Mouse (Mus musculus) left cerebral cortex, adult 18-20 months (tissue): ENCODE data around the gene Fam81b. TPM values are rescaled to one million over a fixed set of nuclear protein-coding genes. Genes with fewer than 3 reads are reported as not detected.

ENCODE experiments used
- DNase-seq, 2 experiments: peaks; one replicate each; pipeline ENCODE4 v3.0.0; 2021 to 2022; ENCODE audit warnings: low spot score in 2 of 2, mixed read lengths in 1 of 2
- microRNA-seq, 2 experiments: library from miRNA; unstranded; fragments of <30 nt; microRNA quantifications; one replicate each; pipeline ENCODE4 v1.2.0; 2021
- total RNA-seq, 2 experiments: library from RNA; stranded (reverse); gene quantifications; 2 replicates each; pipeline ENCODE4 v1.2.3; 2021

The Fam81b gene
- total RNA-seq, 2 experiments from 2014 or later: 0.12 TPM; not detected in 1

DNA sequence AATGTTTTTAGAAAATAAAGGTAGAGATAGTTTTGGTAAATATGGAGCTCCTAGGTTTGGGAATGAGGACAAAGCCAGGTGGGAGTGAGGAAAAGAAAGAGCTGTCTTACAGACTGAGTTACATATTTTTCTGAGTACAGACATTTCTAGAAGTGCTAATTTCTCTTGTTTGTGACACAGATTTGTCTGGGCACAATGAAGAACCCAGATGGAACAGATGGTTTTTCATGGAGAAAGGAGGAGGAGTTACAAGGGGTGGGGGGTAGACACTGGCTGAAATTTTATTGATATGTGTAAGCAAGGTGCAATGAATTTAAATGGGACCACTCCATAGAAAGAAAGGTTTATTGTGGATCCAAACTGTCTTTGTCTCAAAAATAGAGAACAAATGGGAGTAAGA is 109.9 kb downstream of the Fam81b start:
- no peak for DNase-seq

DNA sequence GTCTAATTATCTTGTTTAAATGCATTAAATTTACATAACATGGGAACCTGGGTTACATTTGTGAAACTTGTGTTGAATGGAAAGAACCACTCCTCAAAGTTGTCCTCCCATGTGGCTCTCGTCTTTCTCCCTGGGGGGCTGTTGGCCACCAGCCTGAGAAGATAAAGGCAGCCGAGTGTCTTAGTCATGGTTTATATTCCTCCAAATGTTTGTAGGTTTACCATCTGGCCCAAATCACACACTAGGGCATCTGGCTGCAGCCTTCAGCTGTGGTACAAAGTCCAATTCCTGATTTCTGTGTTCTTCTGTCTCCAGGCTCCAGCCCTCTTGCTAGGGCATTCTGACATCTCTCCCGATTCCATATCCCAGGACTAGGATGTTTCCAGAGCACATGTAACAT is 114.6 kb downstream of the Fam81b start:
- peak in 1 of 2 experiments; percentile 30 for DNase-seq

DNA sequence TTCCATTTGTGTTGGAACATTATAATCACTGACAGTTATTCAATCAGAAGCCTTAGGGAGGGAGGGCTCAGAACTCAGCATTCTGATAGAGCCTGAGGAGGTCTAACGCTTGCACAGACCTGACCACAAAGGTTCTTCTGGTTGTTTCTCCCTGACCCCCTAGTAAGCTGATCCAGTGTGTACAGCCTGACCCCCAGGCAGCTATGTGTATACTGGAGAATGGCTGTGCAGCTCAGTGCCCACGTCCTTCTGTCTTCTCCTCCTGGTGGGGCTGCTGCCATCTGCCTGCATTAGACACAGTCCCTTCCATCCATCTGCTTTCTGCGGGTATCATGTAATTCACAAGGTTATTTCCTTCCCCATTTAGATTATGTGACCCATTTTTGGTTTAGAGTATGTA is 115.7 kb downstream of the Fam81b start:
- DNase-seq: peak; percentile 41 to 47

GRCm38 (mm10) chr13:76187651-76188050 is 117.2 kb downstream of the Fam81b start:
- no peak for DNase-seq

- no peak for DNase-seq
Measured at GRCm38 (mm10) chr13:76178700-76179099, 126.2 kb downstream of the Fam81b start.

DNA sequence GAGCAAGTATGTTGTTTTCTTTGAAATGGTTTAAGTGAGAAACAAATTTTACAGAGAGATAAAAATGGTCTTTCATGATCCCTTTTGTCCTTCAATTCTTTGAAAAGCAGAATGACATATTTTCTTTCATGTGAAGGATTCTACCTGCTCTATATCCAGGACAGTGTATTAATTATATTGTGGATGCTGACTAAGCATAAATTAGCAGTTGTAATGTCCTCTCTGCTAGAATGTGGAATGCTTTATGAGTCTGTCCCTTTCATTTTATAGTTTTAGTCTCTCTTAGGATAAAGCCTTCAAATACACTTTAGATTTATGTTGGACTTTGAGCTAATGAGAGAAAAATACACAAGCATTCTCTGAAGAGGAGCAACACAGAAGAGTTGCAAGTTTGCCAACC is 130.6 kb downstream of the Fam81b start:
- no peak for DNase-seq

- DNase-seq: no peak
Measured at GRCm38 (mm10) chr13:76160587-76160986, 144.3 kb downstream of the Fam81b start.

DNA sequence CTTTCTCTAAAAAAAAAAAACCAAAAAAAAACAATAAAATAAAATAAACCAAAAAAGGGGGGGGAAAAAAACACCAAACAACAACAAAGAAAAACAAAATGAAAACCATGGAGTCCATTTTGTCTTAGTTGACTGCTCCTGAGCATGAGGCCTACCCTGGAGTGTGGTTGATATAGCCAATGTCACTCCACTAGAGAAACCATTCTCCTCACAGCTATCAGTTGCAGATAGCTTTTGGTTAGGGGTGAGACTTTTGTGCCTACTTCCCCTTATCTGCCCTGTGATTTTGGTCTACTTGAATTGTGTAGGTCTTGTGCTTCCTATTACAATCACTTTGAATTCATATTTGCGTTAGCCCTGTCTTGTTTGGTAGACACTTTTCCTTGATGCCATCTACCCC is 147.4 kb downstream of the Fam81b start:
- no peak for DNase-seq

GRCm38 (mm10) chr13:76157099-76157498 is 147.8 kb downstream of the Fam81b start:
- DNase-seq: no peak

Small RNAs within 50 kb of the gene (microRNA-seq; reads per million reads assigned to microRNA genes)
- 0 reads per million in 2 experiments for gene Gm24025

Other genes with a start within 250 kb of the Fam81b start
- gene Gpr150, start 248.1 kb downstream of the Fam81b start, total RNA-seq: 1 to 10 TPM; 4.9 to 5.4 TPM
- 1 to 10 TPM; 4.3 to 6.2 TPM for gene Arsk, start 206.4 kb downstream of the Fam81b start, total RNA-seq
- 10 to 100 TPM; 17.9 to 21.5 TPM for gene Ttc37, start 206.3 kb downstream of the Fam81b start, total RNA-seq
- 10 to 100 TPM; 42.5 to 52.6 TPM for gene Mctp1, start 79.5 kb upstream of the Fam81b start, total RNA-seq